21 mouse cellular contexts compared by ENCODE assay signal in the genomic region with DNA sequence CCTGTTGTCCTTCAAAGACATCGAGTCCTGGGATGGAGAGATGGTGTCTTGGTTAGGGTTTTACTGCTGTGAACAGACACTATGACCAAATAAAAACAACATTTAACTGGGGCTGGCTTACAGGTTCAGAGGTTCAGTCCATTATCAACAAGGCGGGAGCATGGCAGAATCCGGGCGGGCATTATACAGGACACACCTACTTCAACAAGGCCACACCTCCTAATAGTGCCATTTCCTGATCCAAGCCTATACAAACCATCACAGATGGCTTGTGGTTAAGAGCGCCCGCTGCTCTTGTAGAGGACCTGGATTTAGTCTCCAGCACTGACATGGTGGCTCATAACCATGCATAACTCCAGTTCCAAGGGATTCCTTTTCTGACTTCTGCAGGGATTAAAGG. TPM values are rescaled to one million over a fixed set of nuclear protein-coding genes. Genes with fewer than 3 reads are reported as not detected.
DNase-seq lines count a peak whose midpoint lies in the region; ATAC-seq and TF ChIP-seq lines count a peak whose summit lies in the region.
"Had no signal": no experiment of that assay in that cellular context is flagged by ENCODE, and none has a peak within 500 bp of the region (broad histone marks: within the 10 kb centered on the region; RNA-seq: fewer than 3 reads in every experiment).

No protein-coding gene starts in this region.

- no peaks in the 10 kb centered on the region for H3K36me3 ChIP-seq in heart, embryonic 10.5 days
- no peaks in the 10 kb centered on the region for H3K36me3 ChIP-seq in E14TG2a.4 (ENCODE audit: insufficient read depth, low read length)
- H3K36me3 ChIP-seq in liver, embryonic 13.5 days: no peaks in the 10 kb centered on the region
- H3K36me3 ChIP-seq: liver, embryonic 15.5 days; midbrain, embryonic 10.5 days had no signal

- H3K9me3 ChIP-seq in heart, embryonic 10.5 days: no peaks in the 10 kb centered on the region
- no peaks in the 10 kb centered on the region for H3K9me3 ChIP-seq in E14TG2a.4 (ENCODE audit: low read length)
- H3K9me3 ChIP-seq in liver, embryonic 13.5 days (replicated peaks): no peaks in the 10 kb centered on the region
- H3K9me3 ChIP-seq: forebrain, embryonic 13.5 days; liver, embryonic 15.5 days; midbrain, embryonic 10.5 days had no signal

- peak; percentile 30; the same call in 1 of the 2 replicates for ATAC-seq in liver, embryonic 13.5 days (ENCODE audit: low read depth)
- ATAC-seq: inflammation-experienced regulatory T-cells, adult 6 months; lung, postnatal 0 days had no signal

- no peak overlapping the region for H3K27ac ChIP-seq in heart, embryonic 10.5 days
- no peak overlapping the region for H3K27ac ChIP-seq in liver, embryonic 13.5 days
- H3K27ac ChIP-seq: forebrain, embryonic 13.5 days; kidney, postnatal 0 days; liver, embryonic 15.5 days; macrophage; midbrain, embryonic 10.5 days had no signal

- peak; percentile 69 for DNase-seq in heart, embryonic 10.5 days (ENCODE audit: low spot score)
- no peak for DNase-seq in heart, postnatal 4 days
- DNase-seq in ZHBTc4 (ENCODE audit: low read depth, low spot score): peak; percentile 69
- peak; percentile 22 for DNase-seq in liver, embryonic 13.5 days
- DNase-seq in kidney, adult 18-20 months: no peak
- no peak for DNase-seq in right cerebral cortex, postnatal 10 days (ENCODE audit: low spot score in 2 of 2)
- DNase-seq in thymus, postnatal 25 days: no peak
- DNase-seq: adrenal gland, adult 2 months; cerebellum, adult 18-20 months; gastrocnemius, postnatal 36 days; kidney, adult 2 months; thymus, postnatal 14 days had no signal

- peak overlapping the region; percentile 91 for H3K4me2 ChIP-seq in liver, embryonic 13.5 days

- 82% methylated on average over 6 of the region's 6 CpGs for WGBS in heart, embryonic 10.5 days
- 61% methylated on average over 6 of the region's 6 CpGs for WGBS in liver, embryonic 13.5 days (ENCODE audit: insufficient replicate concordance)

- peaks cover 18% of the 10 kb centered on the region; the same call in 1 of the 2 replicates for H3K27me3 ChIP-seq in heart, embryonic 10.5 days (ENCODE audit: insufficient read depth, poor library complexity, severe bottlenecking)
- H3K27me3 ChIP-seq in E14TG2a.4 (ENCODE audit: insufficient read depth, low read length): peaks cover 7% of the 10 kb centered on the region; the same call in 1 of the 2 replicates
- no peaks in the 10 kb centered on the region for H3K27me3 ChIP-seq in liver, embryonic 13.5 days

- TF ChIP-seq CTCF in E14TG2a.4 (conservative IDR thresholded peaks at IDR 0.05; ENCODE audit: low read length): no peak

- H3K9ac ChIP-seq in liver, embryonic 13.5 days: no peak overlapping the region

- no peak overlapping the region for H3K4me3 ChIP-seq in heart, embryonic 10.5 days
- 0 out of 2 replicates have a peak overlapping the region, but pooled peaks have one; percentile 83 for H3K4me3 ChIP-seq in E14TG2a.4 (replicated peaks; ENCODE audit: low read length)
- no peak overlapping the region for H3K4me3 ChIP-seq in liver, embryonic 13.5 days (replicated peaks)

- peaks cover 10% of the 10 kb centered on the region for H3K4me1 ChIP-seq in heart, embryonic 10.5 days
- H3K4me1 ChIP-seq in E14TG2a.4 (replicated peaks; ENCODE audit: low read depth, low read length): peaks cover 64% of the 10 kb centered on the region
- peaks cover 38% of the 10 kb centered on the region for H3K4me1 ChIP-seq in liver, embryonic 13.5 days (replicated peaks)

RNA-seq across cellular contexts. Expression of gene Grid1, which starts 49.4 kb away (rescaled TPM):
- polyA plus RNA-seq in heart, embryonic 10.5 days (2016; fragmentation: Nextera tagmentation; extraction: Ambion mirVana): 0.16 and 0.59 TPM in 2 replicates
- under 1 TPM; 0.09 to 0.24 TPM for total RNA-seq in heart, postnatal 4 days (2021)
- polyA plus RNA-seq in liver, embryonic 13.5 days (2015; fragmentation: Nextera tagmentation; extraction: Ambion mirVana): 0.07 and 0.15 TPM in 2 replicates
- total RNA-seq: gastrocnemius, adult 18-20 months; gastrocnemius, postnatal 36 days had no signal
- polyA plus RNA-seq: inflammation-experienced regulatory T-cells, adult 6 months; macrophage had no signal

Comparison
In these comparisons a context has a peak if more than half of its experiments do, and no peak if none do; other contexts are left out.
1. DNase-seq: peak in heart, embryonic 10.5 days (single experiment), ZHBTc4 (single experiment) and liver, embryonic 13.5 days (single experiment); none in heart, postnatal 4 days (single experiment), kidney, adult 18-20 months (single experiment), right cerebral cortex, postnatal 10 days (0 of 2) and thymus, postnatal 25 days (single experiment).